Mouse (Mus musculus) testis, adult 2 months (tissue): ENCODE data around the gene Tbcc. TPM values are rescaled to one million over a fixed set of nuclear protein-coding genes. Genes with fewer than 3 reads are reported as not detected.

Experiments used
- H3K27ac ChIP-seq: fragments of 200-500 bp; 2 replicates; pipeline ENCODE4 v1.5.1; 2012; ENCODE audit warnings: low read depth, low read length; ENCODE audit not compliant: control insufficient read depth, insufficient read depth
- H3K27me3 ChIP-seq: fragments of 200-500 bp; 2 replicates; pipeline ENCODE4 v1.6.1; 2012; ENCODE audit warnings: mild to moderate bottlenecking, low read length, moderate library complexity; ENCODE audit not compliant: control insufficient read depth, insufficient read depth
- H3K36me3 ChIP-seq: fragments of 200-500 bp; 2 replicates; pipeline ENCODE4 v1.6.1; 2012; ENCODE audit warnings: mild to moderate bottlenecking, low read length; ENCODE audit not compliant: control insufficient read depth, insufficient read depth
- H3K4me1 ChIP-seq: fragments of 200-500 bp; 2 replicates; pipeline ENCODE4 v1.6.1; 2012; ENCODE audit warnings: low read length; ENCODE audit not compliant: control insufficient read depth, insufficient read depth
- H3K4me3 ChIP-seq: fragments of 200-500 bp; 2 replicates; pipeline ENCODE4 v1.5.1; 2012; ENCODE audit warnings: low read depth, mild to moderate bottlenecking, low read length, moderate library complexity, mixed read lengths; ENCODE audit not compliant: control insufficient read depth
- CTCF ChIP-seq: fragments of 200-500 bp; IDR thresholded peaks from 2 replicates; pipeline ENCODE4 v1.5.1; 2012; ENCODE audit warnings: low read depth, mild to moderate bottlenecking, inconsistent platforms, low read length, moderate library complexity; ENCODE audit not compliant: control insufficient read depth, insufficient read depth, insufficient replicate concordance
- POLR2A ChIP-seq: fragments of 200-500 bp; IDR thresholded peaks from 2 replicates; pipeline ENCODE4 v1.6.1; 2012; ENCODE audit warnings: low read depth, mild to moderate bottlenecking, inconsistent platforms, low read length, moderate library complexity; ENCODE audit not compliant: control insufficient read depth
- polyA plus RNA-seq: library from polyadenylated mRNA; depleted of rRNA; stranded (reverse); fragments of >200 nt; gene quantifications from 2 replicates; pipeline ENCODE4 v1.2.3, GENCODE M21; 2012

Tbcc gene
- polyA plus RNA-seq, 1 experiment, result 54.5 TPM

DNA sequence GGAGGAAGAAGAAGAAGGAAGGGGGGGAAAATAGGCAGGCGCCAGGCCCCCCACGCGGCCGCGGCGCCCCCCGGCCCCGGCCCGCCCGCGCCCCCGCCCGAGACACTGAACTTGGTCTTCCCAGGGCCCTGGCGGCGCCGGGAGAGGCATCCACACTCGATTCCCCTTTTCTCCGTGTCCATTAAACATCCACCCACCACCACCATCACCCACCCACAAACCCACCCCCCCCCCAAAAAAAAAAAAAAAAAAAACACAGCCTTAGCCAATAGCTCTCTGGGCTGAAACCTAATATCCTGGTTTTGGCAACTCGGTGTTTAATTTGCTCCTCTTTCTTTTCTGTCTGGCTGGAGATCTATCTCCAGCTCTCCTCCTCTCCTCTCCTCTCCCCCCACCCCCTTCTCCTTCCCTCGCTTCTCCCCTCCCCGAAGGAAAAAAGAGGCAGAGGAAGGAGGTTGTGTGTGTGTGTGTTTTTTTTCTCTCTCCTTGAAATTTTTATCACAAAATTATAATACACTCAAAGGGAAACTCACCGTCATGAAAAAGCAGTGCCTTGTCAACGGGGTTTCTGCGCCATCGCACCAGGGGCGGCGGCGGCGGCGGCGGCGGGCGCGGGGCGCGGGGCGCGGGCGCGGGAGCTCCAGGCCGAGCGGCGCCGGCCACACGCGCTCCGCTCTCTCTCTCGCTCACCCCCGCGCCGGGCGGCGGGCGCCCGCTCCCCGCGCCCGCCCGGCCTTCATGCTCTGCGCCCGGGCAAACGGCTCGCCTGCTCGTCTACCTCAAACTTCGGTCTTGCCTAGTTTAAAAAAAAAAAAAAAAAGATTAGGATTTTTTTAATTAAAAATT lies 32.4 kb upstream of the Tbcc start, which contains the start of gene Bicral:
TSS of gene Bicral (minus strand) at position 580 of the 846 bp plus-strand sequence.
- TF ChIP-seq CTCF (no peak), POLR2A (no peak)
- Histone ChIP-seq H3K36me3 (no peaks in the 10 kb centered on the region), H3K27ac (peak within 1 kb of the TSS; percentile 96), H3K4me3 (peak within 1 kb of the TSS; percentile 85), H3K27me3 (no peaks in the 10 kb centered on the region), H3K4me1 (peaks cover 21% of the 10 kb centered on the region)

DNA sequence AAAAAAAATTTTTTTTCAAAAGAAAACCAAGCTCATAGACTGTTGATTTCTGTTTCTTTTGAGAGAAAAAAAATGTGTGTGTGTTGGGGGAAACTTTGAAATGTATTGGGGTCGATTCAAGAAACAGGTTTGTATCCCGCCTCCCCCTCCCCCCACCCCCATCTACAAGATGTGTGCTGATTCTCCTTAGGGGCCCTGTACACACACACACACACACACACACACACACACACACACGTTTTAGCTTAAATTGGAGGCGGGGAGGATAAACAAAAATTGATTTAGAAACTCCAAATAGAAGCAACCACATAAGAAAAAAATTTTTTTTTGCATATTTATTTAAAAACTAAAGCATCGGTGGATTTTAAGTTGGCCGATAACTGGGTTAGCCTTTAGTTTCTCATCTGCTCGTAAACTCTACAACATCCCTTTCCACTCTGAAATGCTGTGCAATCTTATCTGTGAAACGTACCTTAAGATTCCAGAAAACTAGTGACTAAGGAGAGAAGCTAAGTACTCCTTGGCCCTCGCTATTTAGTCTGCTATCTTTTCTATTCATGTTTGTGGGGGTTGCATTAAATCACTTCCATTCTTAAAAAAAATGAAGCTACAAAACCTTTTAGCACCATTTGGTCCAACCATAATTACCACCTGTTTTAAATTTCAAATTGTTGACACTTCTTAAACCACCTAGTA lies 31.6 kb upstream of the Tbcc start:
- TF ChIP-seq POLR2A (no peak), CTCF (no peak)
- no peaks in the 10 kb centered on the region for H3K27me3 ChIP-seq
- H3K4me3 ChIP-seq, result peak overlapping the region; percentile 13
- no peaks in the 10 kb centered on the region for H3K36me3 ChIP-seq
- peaks cover 14% of the 10 kb centered on the region for H3K4me1 ChIP-seq
- no peak overlapping the region for H3K27ac ChIP-seq

DNA sequence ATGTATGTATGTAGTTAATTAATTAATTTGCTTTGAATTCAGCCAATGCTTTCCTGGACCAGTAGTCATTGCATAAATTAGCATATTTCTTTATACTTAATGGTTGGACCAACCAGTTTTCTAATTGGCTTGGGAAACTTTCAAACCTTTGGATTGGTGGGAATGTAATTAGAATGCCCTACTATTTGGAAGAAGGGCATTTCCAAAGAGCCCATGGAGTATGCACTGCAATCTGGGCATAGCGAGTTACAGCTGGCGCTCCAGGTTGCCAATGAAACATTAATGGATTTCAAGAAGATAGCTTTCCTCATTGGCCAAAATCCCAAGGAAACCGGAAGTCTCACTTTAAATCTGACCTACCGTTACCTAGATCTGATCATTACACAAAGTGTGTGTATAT lies 30.4 kb upstream of the Tbcc start:
- Histone ChIP-seq H3K4me1 (peaks cover 6% of the 10 kb centered on the region; the same call in 1 of the 2 replicates), H3K36me3 (no peaks in the 10 kb centered on the region), H3K4me3 (no peak overlapping the region), H3K27ac (no peak overlapping the region), H3K27me3 (no peaks in the 10 kb centered on the region)
- TF ChIP-seq CTCF, result no peak
- TF ChIP-seq POLR2A, result no peak

- H3K36me3 ChIP-seq, result no peaks in the 10 kb centered on the region
- no peak overlapping the region; the same call in 1 of the 2 replicates for H3K27ac ChIP-seq
- H3K27me3 ChIP-seq, result no peaks in the 10 kb centered on the region
- TF ChIP-seq CTCF (no peak), POLR2A (no peak)
- no peak overlapping the region for H3K4me3 ChIP-seq
- H3K4me1 ChIP-seq, result no peaks in the 10 kb centered on the region
Observed at GRCm38 (mm10) chr17:46864566-46865195, 25.8 kb upstream of the Tbcc start.

DNA sequence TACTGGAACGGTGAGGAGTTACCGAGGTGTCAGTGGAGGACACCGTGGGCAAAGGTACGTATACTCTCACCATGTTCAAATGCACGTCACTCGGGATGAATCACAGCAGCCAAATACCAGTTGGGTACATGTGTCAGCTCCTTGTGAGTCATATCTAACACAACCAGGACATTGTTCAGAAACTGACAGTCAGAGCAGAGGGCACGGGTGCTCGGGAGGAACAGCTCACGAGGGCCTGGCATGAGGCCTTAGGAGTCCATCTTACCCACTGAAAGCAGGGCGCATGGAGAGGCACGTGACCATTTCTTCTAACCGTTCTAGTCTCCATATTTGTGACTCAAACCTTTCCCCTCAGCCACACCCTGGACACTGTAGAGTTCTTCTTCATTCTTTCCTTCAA lies 23.6 kb upstream of the Tbcc start:
- no peak overlapping the region for H3K27ac ChIP-seq
- no peaks in the 10 kb centered on the region for H3K4me1 ChIP-seq
- TF ChIP-seq CTCF (no peak), POLR2A (no peak)
- no peaks in the 10 kb centered on the region for H3K27me3 ChIP-seq
- no peak overlapping the region for H3K4me3 ChIP-seq
- no peaks in the 10 kb centered on the region for H3K36me3 ChIP-seq

- TF ChIP-seq POLR2A (no peak), CTCF (no peak)
- no peak overlapping the region for H3K27ac ChIP-seq
- no peaks in the 10 kb centered on the region for H3K36me3 ChIP-seq
- peaks cover 4% of the 10 kb centered on the region; the same call in 1 of the 2 replicates for H3K4me1 ChIP-seq
- no peak overlapping the region for H3K4me3 ChIP-seq
- H3K27me3 ChIP-seq, result no peaks in the 10 kb centered on the region
Observed at GRCm38 (mm10) chr17:46870204-46870798, 20.2 kb upstream of the Tbcc start.

DNA sequence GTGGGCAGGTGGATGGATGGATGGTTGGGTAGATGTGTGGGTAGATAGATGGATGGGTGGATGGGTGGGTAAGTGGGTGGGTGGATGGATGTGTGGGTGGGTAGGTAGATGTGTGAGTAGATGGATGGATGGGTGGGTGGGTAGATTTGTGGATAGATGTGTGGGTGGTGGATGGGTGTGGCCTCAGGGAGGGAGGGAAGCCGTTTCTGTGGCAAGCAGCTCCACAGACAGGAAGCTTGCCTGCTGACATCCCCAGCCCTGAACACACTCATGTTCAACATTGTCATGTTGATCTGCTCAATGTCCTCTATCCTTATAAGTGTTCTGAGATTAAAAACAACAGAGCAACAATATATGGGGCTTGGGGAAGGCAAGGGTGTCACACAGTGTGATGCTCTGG lies 19.6 kb upstream of the Tbcc start:
- no peaks in the 10 kb centered on the region for H3K36me3 ChIP-seq
- H3K27me3 ChIP-seq, result no peaks in the 10 kb centered on the region
- TF ChIP-seq POLR2A (no peak), CTCF (no peak)
- peaks cover 4% of the 10 kb centered on the region; the same call in 1 of the 2 replicates for H3K4me1 ChIP-seq
- H3K4me3 ChIP-seq, result no peak overlapping the region
- no peak overlapping the region for H3K27ac ChIP-seq
